Mouse (Mus musculus) intestine, postnatal 0 days (tissue): ENCODE data around the gene Cadm4. TPM values are rescaled to one million over a fixed set of nuclear protein-coding genes. Genes with fewer than 3 reads are reported as not detected.

Source experiments
- ATAC-seq: fragments of 200-750 bp; cut with Nextera tagmentation; 2 replicates; pipeline ENCODE4 v1.8.0; 2017; ENCODE audit warnings: mild to moderate bottlenecking, moderate TSS enrichment, moderate library complexity
- H3K27ac ChIP-seq: fragments of 300-500 bp; sonication (generic); 2 replicates; pipeline ENCODE4 v1.5.1; 2014; ENCODE audit warnings: mild to moderate bottlenecking, low read depth, low read length, moderate library complexity
- H3K27me3 ChIP-seq: fragments of 300-500 bp; sonication (generic); replicated peaks from 2 replicates; pipeline ENCODE4 v1.6.1; 2014; ENCODE audit warnings: low read length, mixed read lengths; ENCODE audit not compliant: control insufficient read depth, insufficient read depth
- H3K36me3 ChIP-seq: fragments of 300-500 bp; sonication (generic); 2 replicates; pipeline ENCODE4 v1.6.1; 2014; ENCODE audit warnings: mild to moderate bottlenecking, moderate library complexity; ENCODE audit not compliant: control insufficient read depth, insufficient read depth
- H3K4me1 ChIP-seq: fragments of 300-500 bp; sonication (generic); replicated peaks from 2 replicates; pipeline ENCODE4 v1.6.1; 2014; ENCODE audit warnings: antibody characterized with exemption, low read length, mixed read lengths; ENCODE audit not compliant: control insufficient read depth, insufficient read depth
- H3K4me2 ChIP-seq: fragments of 300-500 bp; sonication (generic); replicated peaks from 2 replicates; pipeline ENCODE4 v1.6.1; 2014; ENCODE audit warnings: low read depth, mild to moderate bottlenecking, moderate library complexity
- H3K4me3 ChIP-seq: fragments of 300-500 bp; sonication (generic); 2 replicates; pipeline ENCODE4 v1.5.1; 2014; ENCODE audit warnings: low read depth, low read length
- H3K9ac ChIP-seq: fragments of 300-500 bp; sonication (generic); 2 replicates; pipeline ENCODE4 v1.6.1; 2014; ENCODE audit warnings: mild to moderate bottlenecking, low read depth, low read length
- H3K9me3 ChIP-seq: fragments of 300-500 bp; sonication (generic); 2 replicates; pipeline ENCODE4 v1.6.1; 2016; ENCODE audit warnings: mixed run types; ENCODE audit not compliant: control insufficient read depth
- CTCF ChIP-seq: sonication (generic); IDR thresholded peaks from 2 replicates; pipeline ENCODE4 v1.5.1; 2016; ENCODE audit warnings: low read depth, mild to moderate bottlenecking, control low read depth, antibody characterized with exemption, moderate library complexity
- WGBS: fragments of 180-500 bp; shearing (Covaris S2); extraction: QIAGEN DNeasy Blood & Tissue Kit; methylation state at CpG from one replicate; pipeline ENCODE4 v1.1.7; 2014; 5-methylcytosine and 5-hydroxymethylcytosine counted together
- polyA plus RNA-seq: library from polyadenylated mRNA; unstranded; fragments of >200 nt; fragmentation: Nextera tagmentation; extraction: Ambion mirVana; gene quantifications from 2 replicates; pipeline ENCODE4 v1.2.1, GENCODE M21; 2015

The Cadm4 gene
- polyA plus RNA-seq, 1 experiment from 2014 or later: 1.4 TPM

DNA sequence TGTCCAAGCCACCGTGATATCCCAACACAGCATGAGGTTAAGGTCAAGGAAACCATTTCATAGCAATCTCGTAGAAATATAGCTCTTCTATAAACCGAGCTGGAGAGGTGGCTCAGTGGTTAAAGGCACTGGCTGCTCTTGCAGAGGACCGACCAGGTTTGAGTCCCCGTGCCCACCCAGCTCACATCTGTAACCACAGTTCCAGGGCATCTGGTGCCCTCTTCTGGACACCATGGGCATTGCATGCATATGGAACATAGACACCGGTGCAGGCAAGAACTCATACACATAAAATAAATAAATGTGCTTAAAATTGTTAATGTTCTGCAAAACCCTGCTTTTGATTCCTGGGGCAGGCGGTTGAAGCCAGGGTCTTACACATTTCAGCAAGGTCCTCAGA is 8.9 kb upstream of the Cadm4 start:
- no peak for ATAC-seq
- Histone ChIP-seq H3K27ac (no peak overlapping the region), H3K4me1 (no peaks in the 10 kb centered on the region), H3K9ac (no peak overlapping the region), H3K27me3 (no peaks in the 10 kb centered on the region), H3K4me3 (no peak overlapping the region), H3K4me2 (no peak overlapping the region), H3K9me3 (no peaks in the 10 kb centered on the region), H3K36me3 (no peaks in the 10 kb centered on the region)
- 83% methylated on average over 7 of the region's 7 CpGs for WGBS
- TF ChIP-seq CTCF: peak; percentile 78

GRCm38 (mm10) chr7:24473913-24474529 is 7.8 kb upstream of the Cadm4 start:
- WGBS: 57% methylated on average over 10 of the region's 10 CpGs
- Histone ChIP-seq H3K4me1 (no peaks in the 10 kb centered on the region), H3K9me3 (no peaks in the 10 kb centered on the region), H3K27me3 (no peaks in the 10 kb centered on the region), H3K27ac (no peak overlapping the region), H3K4me2 (no peak overlapping the region), H3K4me3 (no peak overlapping the region), H3K9ac (no peak overlapping the region), H3K36me3 (no peaks in the 10 kb centered on the region)
- TF ChIP-seq CTCF: peak; percentile 92
- ATAC-seq: no peak

GRCm38 (mm10) chr7:24474811-24475506 is 6.9 kb upstream of the Cadm4 start:
- Histone ChIP-seq H3K9ac (no peak overlapping the region), H3K36me3 (no peaks in the 10 kb centered on the region), H3K27ac (no peak overlapping the region), H3K9me3 (no peaks in the 10 kb centered on the region), H3K27me3 (no peaks in the 10 kb centered on the region), H3K4me1 (no peaks in the 10 kb centered on the region), H3K4me2 (no peak overlapping the region), H3K4me3 (no peak overlapping the region)
- peak; percentile 40 for TF ChIP-seq CTCF
- 54% methylated on average over 21 of the region's 21 CpGs for WGBS
- ATAC-seq: no peak

- H3K4me3 ChIP-seq: no peak overlapping the region
- no peaks in the 10 kb centered on the region for H3K4me1 ChIP-seq
- TF ChIP-seq CTCF: no peak
- no peaks in the 10 kb centered on the region for H3K36me3 ChIP-seq
- H3K27ac ChIP-seq: no peak overlapping the region
- 80% methylated on average over 8 of the region's 8 CpGs for WGBS
- H3K9ac ChIP-seq: no peak overlapping the region
- ATAC-seq: no peak
- peaks cover 6% of the 10 kb centered on the region for H3K27me3 ChIP-seq
- no peaks in the 10 kb centered on the region for H3K9me3 ChIP-seq
- H3K4me2 ChIP-seq: no peak overlapping the region
Measured at GRCm38 (mm10) chr7:24476338-24476737, 5.5 kb upstream of the Cadm4 start.

DNA sequence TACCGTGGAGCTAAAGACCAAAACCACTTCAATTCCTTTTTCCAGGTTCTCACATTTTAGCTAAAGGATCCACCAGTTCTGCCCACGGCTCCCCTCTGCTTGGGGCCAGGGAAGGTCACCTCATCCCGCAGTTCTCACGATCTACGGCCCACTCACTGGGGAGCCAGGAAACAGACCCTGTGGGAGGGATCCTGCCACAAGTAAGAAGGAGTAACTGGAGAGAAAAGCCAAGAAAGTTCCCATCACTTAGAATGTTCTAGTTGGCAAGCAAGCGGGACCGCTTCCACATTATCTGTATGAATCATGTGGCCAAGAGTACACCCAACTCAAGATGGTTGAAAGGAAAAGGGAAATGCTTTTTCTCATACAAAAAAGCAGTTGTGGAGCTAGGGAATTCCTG is 5.0 kb upstream of the Cadm4 start:
- Histone ChIP-seq H3K27me3 (peaks cover 11% of the 10 kb centered on the region), H3K9ac (no peak overlapping the region), H3K9me3 (no peaks in the 10 kb centered on the region), H3K4me1 (no peaks in the 10 kb centered on the region), H3K36me3 (no peaks in the 10 kb centered on the region), H3K4me2 (no peak overlapping the region), H3K27ac (no peak overlapping the region), H3K4me3 (no peak overlapping the region)
- no peak for ATAC-seq
- no peak for TF ChIP-seq CTCF
- 90% methylated on average over 7 of the region's 7 CpGs for WGBS

DNA sequence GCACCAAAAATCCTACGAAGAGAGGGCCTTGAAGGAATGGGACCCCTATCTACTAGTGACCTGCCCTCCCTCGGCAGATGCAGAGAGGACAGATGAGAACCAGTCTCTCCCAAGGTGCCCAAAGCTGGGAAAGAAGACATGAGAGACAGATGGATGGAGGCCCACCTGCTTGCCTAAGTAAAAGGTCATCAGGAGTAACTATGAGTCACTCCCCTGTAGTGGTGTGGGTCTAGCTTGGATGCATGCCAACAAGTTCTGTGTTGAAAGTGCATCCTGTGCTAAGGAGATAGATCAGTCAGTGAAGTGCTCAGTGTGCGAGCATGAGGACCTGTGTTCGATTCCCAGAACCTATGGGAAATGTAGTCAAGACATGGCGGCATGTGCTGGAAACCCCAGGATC is 2.9 kb upstream of the Cadm4 start:
- H3K4me2 ChIP-seq: no peak overlapping the region
- 85% methylated on average over 5 of the region's 5 CpGs for WGBS
- H3K36me3 ChIP-seq: no peaks in the 10 kb centered on the region
- H3K4me3 ChIP-seq: no peak overlapping the region
- ATAC-seq: no peak
- no peaks in the 10 kb centered on the region for H3K9me3 ChIP-seq
- H3K27me3 ChIP-seq: peaks cover 24% of the 10 kb centered on the region
- H3K4me1 ChIP-seq: no peaks in the 10 kb centered on the region
- H3K27ac ChIP-seq: no peak overlapping the region
- no peak overlapping the region for H3K9ac ChIP-seq
- TF ChIP-seq CTCF: no peak
